Mouse (Mus musculus): ENCODE measurements around the gene Gm5426. TPM values are rescaled to one million over a fixed set of nuclear protein-coding genes. Genes with fewer than 3 reads are reported as not detected.

Gene Gm5426
- polyA plus RNA-seq, 1 experiment from 2014 or later = not detected

DNA sequence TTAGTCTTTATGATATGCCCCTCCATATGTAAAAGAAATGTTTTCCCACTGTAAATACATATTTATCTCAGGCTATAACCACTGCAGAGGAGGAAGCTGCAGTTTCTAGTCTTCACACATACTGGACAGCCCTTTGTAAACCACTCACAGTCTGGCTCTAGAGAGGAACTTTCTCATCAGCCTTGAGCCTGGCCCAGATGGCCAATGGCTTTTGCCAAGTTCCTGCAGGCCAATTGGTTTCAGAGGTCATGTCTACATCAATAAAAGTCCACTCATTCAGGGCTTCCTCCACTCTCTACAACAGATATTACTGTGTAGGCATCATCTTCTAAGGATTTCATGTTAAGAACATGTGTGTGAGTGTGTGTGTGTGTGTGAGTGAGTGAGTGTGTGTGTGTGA lies 35.1 kb downstream of the Gm5426 start:
- H3K4me2 ChIP-seq (ENCODE audit: low read depth, low read length) = no peak overlapping the region

DNA sequence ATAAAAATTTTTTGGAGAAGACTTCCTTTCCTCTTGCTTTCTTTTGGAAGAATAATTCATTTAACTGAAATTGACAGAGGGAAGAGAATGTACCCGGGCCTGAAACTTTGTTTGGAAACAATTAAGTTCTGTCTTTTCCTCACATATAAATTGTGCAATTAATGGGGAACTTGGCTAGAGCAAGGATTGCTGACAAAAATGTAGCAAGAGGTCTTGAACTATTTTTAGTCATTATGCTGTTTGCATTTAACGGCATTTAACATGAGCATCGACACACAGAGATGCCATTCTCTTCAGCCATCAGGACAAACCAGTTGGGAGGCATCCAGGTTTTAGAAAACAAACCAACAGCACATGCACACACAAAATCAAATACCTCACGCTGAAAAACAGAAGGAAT lies 36.6 kb downstream of the Gm5426 start:
- H3K9ac ChIP-seq (replicated peaks; ENCODE audit: low read length) = no peak overlapping the region
- no peaks in the 10 kb centered on the region for H3K27me3 ChIP-seq (ENCODE audit: control insufficient read depth, insufficient read depth, low read length)
- H3K4me2 ChIP-seq (ENCODE audit: low read depth, low read length) = no peak overlapping the region
- H3K4me3 ChIP-seq (ENCODE audit: low read depth, low read length) = no peak overlapping the region
- H3K36me3 ChIP-seq (replicated peaks; ENCODE audit: control insufficient read depth, insufficient read depth, low read depth, low read length) = no peaks in the 10 kb centered on the region
- WGBS = 56% methylated on average over 4 of the region's 4 CpGs
- ATAC-seq (replicated peaks; ENCODE audit: insufficient number of reproducible peaks, low FRiP score, low TSS enrichment, low read depth) (no peak), DNase-seq (ENCODE audit: low spot score) (no peak)
- no peaks in the 10 kb centered on the region for H3K9me3 ChIP-seq (replicated peaks; ENCODE audit: control insufficient read depth, low read length)
- H3K4me1 ChIP-seq (ENCODE audit: control insufficient read depth, insufficient read depth, low read length) = no peaks in the 10 kb centered on the region
- H3K27ac ChIP-seq (replicated peaks; ENCODE audit: low read depth, low read length) = no peak overlapping the region

More for the DNA sequence above, 35.1 kb downstream of the Gm5426 start:
- H3K36me3 ChIP-seq (replicated peaks; ENCODE audit: control insufficient read depth, insufficient read depth, low read depth, low read length) = no peaks in the 10 kb centered on the region
- no peak overlapping the region for H3K9ac ChIP-seq (replicated peaks; ENCODE audit: low read length)
- no peaks in the 10 kb centered on the region for H3K4me1 ChIP-seq (ENCODE audit: control insufficient read depth, insufficient read depth, low read length)
- H3K27ac ChIP-seq (replicated peaks; ENCODE audit: low read depth, low read length) = no peak overlapping the region
- H3K27me3 ChIP-seq (ENCODE audit: control insufficient read depth, insufficient read depth, low read length) = no peaks in the 10 kb centered on the region
- no peaks in the 10 kb centered on the region for H3K9me3 ChIP-seq (replicated peaks; ENCODE audit: control insufficient read depth, low read length)
- DNase-seq (ENCODE audit: low spot score) (no peak), ATAC-seq (replicated peaks; ENCODE audit: insufficient number of reproducible peaks, low FRiP score, low TSS enrichment, low read depth) (no peak)
- no peak overlapping the region for H3K4me3 ChIP-seq (ENCODE audit: low read depth, low read length)

DNA sequence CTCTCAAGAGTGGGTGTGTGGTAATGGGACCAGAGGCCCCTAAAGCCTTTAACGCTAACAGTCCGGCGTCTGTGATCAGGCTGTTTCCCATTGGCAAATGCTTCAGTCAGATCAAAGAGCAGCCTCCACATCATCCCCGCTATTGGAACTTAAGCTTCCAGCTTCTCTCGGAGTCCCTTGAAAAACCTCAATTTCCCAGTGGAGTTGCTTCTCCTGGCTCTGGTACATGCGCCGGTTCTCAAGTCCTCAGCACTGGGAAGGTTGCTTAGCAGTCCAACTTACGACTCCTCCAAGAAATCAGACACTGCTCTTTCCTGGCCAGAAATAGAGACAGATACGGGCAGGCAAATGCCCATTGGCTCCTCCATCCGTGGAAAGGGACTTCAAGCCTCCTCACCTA lies 37.4 kb downstream of the Gm5426 start:
- Histone ChIP-seq H3K27ac (replicated peaks; ENCODE audit: low read depth, low read length) (no peak overlapping the region), H3K4me2 (ENCODE audit: low read depth, low read length) (no peak overlapping the region), H3K9me3 (replicated peaks; ENCODE audit: control insufficient read depth, low read length) (no peaks in the 10 kb centered on the region), H3K27me3 (ENCODE audit: control insufficient read depth, insufficient read depth, low read length) (no peaks in the 10 kb centered on the region), H3K9ac (replicated peaks; ENCODE audit: low read length) (no peak overlapping the region), H3K36me3 (replicated peaks; ENCODE audit: control insufficient read depth, insufficient read depth, low read depth, low read length) (no peaks in the 10 kb centered on the region), H3K4me1 (ENCODE audit: control insufficient read depth, insufficient read depth, low read length) (no peaks in the 10 kb centered on the region), H3K4me3 (ENCODE audit: low read depth, low read length) (no peak overlapping the region)
- DNase-seq (ENCODE audit: low spot score) (peak; percentile 18), ATAC-seq (replicated peaks; ENCODE audit: insufficient number of reproducible peaks, low FRiP score, low TSS enrichment, low read depth) (no peak)
- WGBS = 58% methylated on average over 10 of the region's 10 CpGs

DNA sequence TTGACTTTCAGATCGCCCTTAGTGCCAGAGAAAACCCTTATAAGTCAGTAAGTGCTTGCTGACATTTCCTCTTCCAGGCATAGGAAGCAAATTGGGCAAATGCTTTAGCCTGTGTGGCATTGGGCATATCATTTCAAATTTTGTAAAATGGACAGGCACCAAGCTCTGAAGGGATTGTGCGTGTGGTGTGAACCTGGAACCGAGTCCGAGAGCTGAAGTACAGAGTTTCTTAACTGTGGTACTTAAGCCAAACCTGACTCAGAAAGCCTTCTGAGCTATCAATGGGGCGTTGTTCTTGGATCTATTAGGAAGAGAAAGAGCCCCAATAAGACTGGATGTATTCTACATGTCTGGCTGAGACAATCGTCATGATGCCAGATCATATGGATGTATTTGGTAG lies 40.5 kb downstream of the Gm5426 start:
- Histone ChIP-seq H3K27me3 (ENCODE audit: control insufficient read depth, insufficient read depth, low read length) (no peaks in the 10 kb centered on the region), H3K36me3 (replicated peaks; ENCODE audit: control insufficient read depth, insufficient read depth, low read depth, low read length) (no peaks in the 10 kb centered on the region), H3K9ac (replicated peaks; ENCODE audit: low read length) (no peak overlapping the region), H3K4me1 (ENCODE audit: control insufficient read depth, insufficient read depth, low read length) (no peaks in the 10 kb centered on the region), H3K27ac (replicated peaks; ENCODE audit: low read depth, low read length) (no peak overlapping the region), H3K4me2 (ENCODE audit: low read depth, low read length) (no peak overlapping the region), H3K4me3 (ENCODE audit: low read depth, low read length) (no peak overlapping the region), H3K9me3 (replicated peaks; ENCODE audit: control insufficient read depth, low read length) (no peaks in the 10 kb centered on the region)
- 90% methylated on average over 6 of the region's 6 CpGs for WGBS
- no peak for ATAC-seq (replicated peaks; ENCODE audit: insufficient number of reproducible peaks, low FRiP score, low TSS enrichment, low read depth)
- no peak for DNase-seq (ENCODE audit: low spot score)

DNA sequence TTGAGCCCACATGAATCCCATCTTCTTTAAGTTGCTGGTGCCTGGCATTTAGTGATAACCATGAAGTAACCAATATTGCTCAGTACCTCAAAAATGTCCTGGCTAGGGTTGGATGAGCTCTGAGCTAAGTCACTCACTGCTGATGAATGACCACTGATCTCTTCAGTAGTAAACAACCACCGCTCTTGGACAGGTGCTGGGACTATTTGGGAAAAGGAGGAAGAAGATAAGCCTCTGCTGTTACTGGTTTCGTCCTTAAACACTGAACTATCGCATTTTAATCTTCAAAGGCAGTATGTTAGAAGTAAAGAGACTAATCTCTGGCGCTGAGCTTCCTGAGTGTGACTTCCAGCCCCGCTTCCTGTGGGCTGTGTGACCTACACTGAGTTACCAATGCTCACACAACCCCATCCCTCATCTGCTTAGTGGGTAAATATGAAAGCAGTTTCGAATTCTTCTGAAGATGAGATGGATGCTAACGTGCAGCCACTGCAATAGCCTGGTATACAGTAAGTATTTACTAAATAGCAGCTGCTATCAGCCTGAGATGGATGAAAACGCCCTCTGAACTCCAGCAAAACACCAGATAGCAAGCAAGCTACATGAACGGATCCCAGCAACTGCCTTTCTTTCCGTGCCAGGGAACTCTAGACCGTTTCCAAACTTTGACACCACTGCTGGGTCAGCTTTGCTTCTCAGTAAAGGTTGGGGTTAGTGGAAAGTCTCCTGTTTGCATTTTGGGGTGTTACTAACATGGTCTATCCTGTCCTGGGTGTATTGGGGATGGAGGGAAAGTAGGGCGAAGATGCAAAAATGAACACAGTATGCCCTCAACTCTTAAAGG lies 44.4 kb downstream of the Gm5426 start:
- H3K4me3 ChIP-seq (ENCODE audit: low read depth, low read length) = no peak overlapping the region

DNA sequence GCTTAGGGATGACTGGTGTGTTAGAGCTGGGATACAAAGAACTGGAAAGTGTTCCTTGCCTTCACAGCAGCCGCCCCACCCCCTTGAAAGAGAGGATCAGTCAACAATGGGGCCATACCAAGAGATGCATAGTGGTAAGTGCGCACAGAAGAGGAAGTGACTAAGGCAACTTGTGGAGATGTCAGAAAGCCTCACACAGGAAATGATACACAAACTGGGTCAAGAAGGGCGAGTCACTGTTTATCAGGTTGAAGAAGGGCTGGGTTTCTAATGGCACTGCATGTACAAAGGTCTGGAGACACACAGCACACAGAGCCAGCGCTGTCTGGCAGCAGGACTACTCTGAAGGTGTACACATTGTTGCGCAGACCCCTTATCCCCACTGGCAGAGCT lies 45.0 kb downstream of the Gm5426 start:
- no peaks in the 10 kb centered on the region for H3K4me1 ChIP-seq (ENCODE audit: control insufficient read depth, insufficient read depth, low read length)
- H3K4me3 ChIP-seq (ENCODE audit: low read depth, low read length) = no peak overlapping the region
- ATAC-seq (replicated peaks; ENCODE audit: insufficient number of reproducible peaks, low FRiP score, low TSS enrichment, low read depth) (no peak), DNase-seq (ENCODE audit: low spot score) (no peak)
- H3K9me3 ChIP-seq (replicated peaks; ENCODE audit: control insufficient read depth, low read length) = no peaks in the 10 kb centered on the region
- WGBS = 77% methylated on average over 5 of the region's 5 CpGs
- H3K27me3 ChIP-seq (ENCODE audit: control insufficient read depth, insufficient read depth, low read length) = no peaks in the 10 kb centered on the region
- no peak overlapping the region for H3K9ac ChIP-seq (replicated peaks; ENCODE audit: low read length)
- no peak overlapping the region for H3K27ac ChIP-seq (replicated peaks; ENCODE audit: low read depth, low read length)
- no peak overlapping the region for H3K4me2 ChIP-seq (ENCODE audit: low read depth, low read length)
- no peaks in the 10 kb centered on the region for H3K36me3 ChIP-seq (replicated peaks; ENCODE audit: control insufficient read depth, insufficient read depth, low read depth, low read length)

More for the DNA sequence above, 44.4 kb downstream of the Gm5426 start:
- Histone ChIP-seq H3K27me3 (ENCODE audit: control insufficient read depth, insufficient read depth, low read length) (no peaks in the 10 kb centered on the region), H3K9ac (replicated peaks; ENCODE audit: low read length) (no peak overlapping the region), H3K27ac (replicated peaks; ENCODE audit: low read depth, low read length) (no peak overlapping the region), H3K9me3 (replicated peaks; ENCODE audit: control insufficient read depth, low read length) (no peaks in the 10 kb centered on the region), H3K4me1 (ENCODE audit: control insufficient read depth, insufficient read depth, low read length) (no peaks in the 10 kb centered on the region), H3K4me2 (ENCODE audit: low read depth, low read length) (no peak overlapping the region), H3K36me3 (replicated peaks; ENCODE audit: control insufficient read depth, insufficient read depth, low read depth, low read length) (no peaks in the 10 kb centered on the region)
- no peak for DNase-seq (ENCODE audit: low spot score)
- ATAC-seq (replicated peaks; ENCODE audit: insufficient number of reproducible peaks, low FRiP score, low TSS enrichment, low read depth) = no peak
- 86% methylated on average over 12 of the region's 12 CpGs for WGBS

DNA sequence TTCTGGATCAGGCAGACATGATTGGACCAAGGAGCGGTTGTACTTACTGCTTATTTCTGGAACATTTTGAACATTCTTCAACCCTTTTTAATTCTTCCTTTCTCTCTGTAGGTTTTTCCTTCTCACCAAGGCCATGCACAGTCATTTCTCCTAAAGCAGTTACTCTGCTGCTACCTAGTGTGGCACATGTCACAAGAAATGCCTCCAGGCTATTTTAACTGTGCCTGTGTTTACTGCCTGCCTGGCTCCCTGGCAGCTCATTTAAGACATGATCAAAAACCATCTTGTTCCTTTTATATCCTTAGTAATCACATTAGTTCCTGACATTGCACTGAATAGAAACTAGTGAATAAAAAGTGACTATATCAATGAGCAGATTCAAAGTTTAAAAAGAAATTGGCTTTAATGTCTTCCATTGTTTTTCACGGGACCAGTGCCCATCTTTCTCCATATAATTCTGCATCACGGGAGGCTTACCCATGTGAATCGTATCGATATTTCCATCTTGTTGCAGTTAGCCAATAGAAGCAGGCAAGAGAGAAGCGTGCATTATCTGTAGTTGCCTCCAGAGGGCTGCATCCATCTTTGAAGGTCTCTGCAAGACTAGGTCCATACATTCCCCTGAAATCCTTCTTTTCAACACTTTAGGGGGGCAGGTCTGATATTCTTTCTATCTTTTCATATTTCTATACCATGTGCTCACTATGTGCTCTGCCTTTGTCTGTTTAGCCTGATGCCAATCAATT lies 45.7 kb downstream of the Gm5426 start:
- no peaks in the 10 kb centered on the region for H3K36me3 ChIP-seq (replicated peaks; ENCODE audit: control insufficient read depth, insufficient read depth, low read depth, low read length)
- ATAC-seq (replicated peaks; ENCODE audit: insufficient number of reproducible peaks, low FRiP score, low TSS enrichment, low read depth) (no peak), DNase-seq (ENCODE audit: low spot score) (peak; percentile 21)
- 90% methylated on average over 6 of the region's 6 CpGs for WGBS
- no peak overlapping the region for H3K27ac ChIP-seq (replicated peaks; ENCODE audit: low read depth, low read length)
- H3K4me3 ChIP-seq (ENCODE audit: low read depth, low read length) = no peak overlapping the region
- no peaks in the 10 kb centered on the region for H3K9me3 ChIP-seq (replicated peaks; ENCODE audit: control insufficient read depth, low read length)
- H3K9ac ChIP-seq (replicated peaks; ENCODE audit: low read length) = no peak overlapping the region
- H3K27me3 ChIP-seq (ENCODE audit: control insufficient read depth, insufficient read depth, low read length) = no peaks in the 10 kb centered on the region
- H3K4me1 ChIP-seq (ENCODE audit: control insufficient read depth, insufficient read depth, low read length) = no peaks in the 10 kb centered on the region
- H3K4me2 ChIP-seq (ENCODE audit: low read depth, low read length) = no peak overlapping the region

DNA sequence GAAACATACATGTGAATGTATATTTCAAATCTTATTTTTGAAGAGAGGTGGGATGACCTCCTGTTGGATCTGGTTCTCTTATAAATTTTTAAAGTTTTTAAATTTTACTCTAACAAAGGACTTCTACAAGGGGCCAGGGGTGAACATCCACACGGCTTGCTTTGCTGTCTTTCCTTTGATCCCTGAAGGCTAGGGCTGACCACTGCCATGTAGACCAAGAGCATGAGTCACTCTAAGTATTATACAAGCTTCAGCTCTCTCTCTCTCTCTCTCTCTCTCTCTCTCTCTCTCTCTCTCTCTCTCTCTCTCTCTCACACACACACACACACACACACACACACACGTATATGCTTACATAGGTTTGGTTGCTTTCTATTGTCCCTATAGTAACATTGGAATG lies 48.6 kb downstream of the Gm5426 start:
- H3K9ac ChIP-seq (replicated peaks; ENCODE audit: low read length) = no peak overlapping the region
- no peaks in the 10 kb centered on the region for H3K9me3 ChIP-seq (replicated peaks; ENCODE audit: control insufficient read depth, low read length)
- H3K36me3 ChIP-seq (replicated peaks; ENCODE audit: control insufficient read depth, insufficient read depth, low read depth, low read length) = no peaks in the 10 kb centered on the region
- DNase-seq (ENCODE audit: low spot score) (no peak), ATAC-seq (replicated peaks; ENCODE audit: insufficient number of reproducible peaks, low FRiP score, low TSS enrichment, low read depth) (no peak)
- H3K27me3 ChIP-seq (ENCODE audit: control insufficient read depth, insufficient read depth, low read length) = no peaks in the 10 kb centered on the region
- WGBS = 98% methylated on average over 2 of the region's 2 CpGs
- no peak overlapping the region for H3K4me2 ChIP-seq (ENCODE audit: low read depth, low read length)
- no peak overlapping the region for H3K27ac ChIP-seq (replicated peaks; ENCODE audit: low read depth, low read length)
- H3K4me1 ChIP-seq (ENCODE audit: control insufficient read depth, insufficient read depth, low read length) = no peaks in the 10 kb centered on the region
- no peak overlapping the region for H3K4me3 ChIP-seq (ENCODE audit: low read depth, low read length)
